Mouse (Mus musculus): ENCODE measurements around the gene Mtif3.

- TF ChIP-seq CTCF (IDR thresholded peaks at IDR 0.05; ENCODE audit: borderline replicate concordance, insufficient read depth, low read depth, low read length) (no peak), POLR2A (IDR thresholded peaks at IDR 0.05; ENCODE audit: borderline replicate concordance, insufficient read depth, low read length) (no peak)
Observed at GRCm38 (mm10) chr5:147001312-147001711, 37.7 kb upstream of the Mtif3 start.
